Mouse (Mus musculus) heart, adult 2 months (tissue): ENCODE measurements around the gene Sema5a. TPM values are rescaled to one million over a fixed set of nuclear protein-coding genes. Genes with fewer than 3 reads are reported as not detected.
A peak's percentile ranks its signal among the peaks of the same experiment; 100 is the strongest.

Experiments
- DNase-seq, 2 experiments: peaks; one replicate each; pipeline ENCODE4 v3.0.0; 2021
- H3K27ac ChIP-seq: fragments of 200-600 bp; 2 replicates; pipeline ENCODE4 v1.8.1; 2022
- H3K27me3 ChIP-seq: fragments of 200-500 bp; 2 replicates; pipeline ENCODE4 v1.6.1; 2012; ENCODE audit warnings: mild to moderate bottlenecking, low read length, inconsistent platforms, mixed read lengths; ENCODE audit not compliant: control insufficient read depth, insufficient read depth
- H3K36me3 ChIP-seq: fragments of 200-500 bp; 2 replicates; pipeline ENCODE4 v1.6.1; 2012; ENCODE audit warnings: low read length, inconsistent platforms; ENCODE audit not compliant: control insufficient read depth, insufficient read depth
- H3K4me1 ChIP-seq: fragments of 200-500 bp; 2 replicates; pipeline ENCODE4 v1.6.1; 2011; ENCODE audit warnings: low read length; ENCODE audit not compliant: control insufficient read depth, insufficient read depth
- H3K4me3 ChIP-seq: fragments of 200-600 bp; 2 replicates; pipeline ENCODE4 v1.8.1; 2022
- H3K79me2 ChIP-seq: fragments of 200-500 bp; replicated peaks from 2 replicates; pipeline ENCODE4 v1.6.1; 2012; ENCODE audit warnings: mild to moderate bottlenecking, inconsistent platforms, low read length, moderate library complexity, mixed read lengths; ENCODE audit not compliant: control insufficient read depth, insufficient read depth
- H3K9ac ChIP-seq: fragments of 200-500 bp; 2 replicates; pipeline ENCODE4 v1.6.1; 2012; ENCODE audit warnings: low read depth, mild to moderate bottlenecking, control low read depth, inconsistent platforms, low read length, mixed read lengths
- CTCF ChIP-seq: fragments of 200-600 bp; IDR thresholded peaks from 2 replicates; pipeline ENCODE4 v1.8.1; 2022; ENCODE audit warnings: antibody characterized with exemption, mild to moderate bottlenecking, moderate library complexity
- EP300 ChIP-seq: fragments of 200-500 bp; IDR thresholded peaks from 2 replicates; pipeline ENCODE4 v1.6.1; 2011; ENCODE audit warnings: low read depth, low read length, control low read depth; ENCODE audit not compliant: insufficient read depth
- POLR2A ChIP-seq: fragments of 200-500 bp; IDR thresholded peaks from 2 replicates; pipeline ENCODE4 v1.6.1; 2011; ENCODE audit warnings: mild to moderate bottlenecking, low read depth, low read length, control low read depth; ENCODE audit not compliant: insufficient read depth
- WGBS: fragments of 180-500 bp; shearing (Covaris S2); methylation state at CpG from one replicate; pipeline ENCODE4 v1.1.7; 2018; 5-methylcytosine and 5-hydroxymethylcytosine counted together
- intact Hi-C: fragments of 180-260 bp; cut with DNase I; formaldehyde crosslinking; loops from one replicate; pipeline ENCODE4 v1.15.1; 2025
- polyA plus RNA-seq: library from polyadenylated mRNA; depleted of rRNA; stranded (reverse); fragments of >200 nt; gene quantifications from 2 replicates; pipeline ENCODE4 v1.2.3, GENCODE M21; 2012
- total RNA-seq, 2 experiments: library from RNA; stranded (reverse); gene quantifications; 2 replicates each; pipeline ENCODE4 v1.2.3; 2021

The Sema5a gene
- total and polyA plus RNA-seq, 3 experiments = 1.8 to 10.6 (median 7.9) TPM

GRCm38 (mm10) chr15:32416291-32416690, 171.7 kb downstream of the Sema5a start:
- TF ChIP-seq CTCF = no peak
- TF ChIP-seq POLR2A = no peak
- TF ChIP-seq EP300 = no peak
- intact Hi-C loops = no loop called here
- Histone ChIP-seq H3K4me3 (no peak overlapping the region), H3K27ac (no peak overlapping the region), H3K4me1 (no peaks in the 10 kb centered on the region; the same call in 1 of the 2 replicates), H3K9ac (no peak overlapping the region), H3K27me3 (no peaks in the 10 kb centered on the region), H3K79me2 (no peaks in the 10 kb centered on the region), H3K36me3 (no peaks in the 10 kb centered on the region; the same call in 1 of the 2 replicates)
- 97% methylated on average over 2 of the region's 2 CpGs for WGBS
- no peak for DNase-seq

- H3K27ac ChIP-seq = no peak overlapping the region
- 50% methylated on average over 6 of the region's 6 CpGs for WGBS
- H3K27me3 ChIP-seq = no peaks in the 10 kb centered on the region
- intact Hi-C loops = no loop called here
- no peak overlapping the region for H3K9ac ChIP-seq
- H3K79me2 ChIP-seq = no peaks in the 10 kb centered on the region
- H3K36me3 ChIP-seq = no peaks in the 10 kb centered on the region; the same call in 1 of the 2 replicates
- TF ChIP-seq EP300 (no peak), CTCF (no peak), POLR2A (no peak)
- DNase-seq = peak; percentile 28
- no peak overlapping the region for H3K4me3 ChIP-seq
- peaks cover 3% of the 10 kb centered on the region; the same call in 1 of the 2 replicates for H3K4me1 ChIP-seq
Measured at GRCm38 (mm10) chr15:32422631-32423030, 178.0 kb downstream of the Sema5a start.

- no peak for TF ChIP-seq CTCF
- no peak for TF ChIP-seq EP300
- no peak for TF ChIP-seq POLR2A
- DNase-seq = no peak
- 75% methylated on average over 6 of the region's 6 CpGs for WGBS
- Histone ChIP-seq H3K27me3 (no peaks in the 10 kb centered on the region), H3K27ac (no peak overlapping the region), H3K79me2 (no peaks in the 10 kb centered on the region), H3K4me3 (no peak overlapping the region), H3K36me3 (no peaks in the 10 kb centered on the region; the same call in 1 of the 2 replicates), H3K9ac (no peak overlapping the region), H3K4me1 (peaks cover 3% of the 10 kb centered on the region; the same call in 1 of the 2 replicates)
- intact Hi-C loops = no loop called here
Measured at GRCm38 (mm10) chr15:32423061-32423460, 178.5 kb downstream of the Sema5a start.

- no peak for TF ChIP-seq CTCF
- TF ChIP-seq EP300 = no peak
- no peak for TF ChIP-seq POLR2A
- H3K9ac ChIP-seq = no peak overlapping the region
- DNase-seq = no peak
- 88% methylated on average over 7 of the region's 7 CpGs for whole genome bisulfite sequencing
- intact Hi-C loops = no loop called here
- H3K79me2 ChIP-seq = no peaks in the 10 kb centered on the region
- no peaks in the 10 kb centered on the region for H3K36me3 ChIP-seq
- H3K4me1 ChIP-seq = peaks cover 3% of the 10 kb centered on the region; the same call in 1 of the 2 replicates
- H3K4me3 ChIP-seq = no peak overlapping the region
- H3K27me3 ChIP-seq = no peaks in the 10 kb centered on the region
- H3K27ac ChIP-seq = no peak overlapping the region
Measured at GRCm38 (mm10) chr15:32427188-32427924, 182.7 kb downstream of the Sema5a start.

GRCm38 (mm10) chr15:32432927-32433832, 188.6 kb downstream of the Sema5a start:
- no peak for DNase-seq
- peaks cover 1% of the 10 kb centered on the region; the same call in 1 of the 2 replicates for H3K4me1 ChIP-seq
- no peaks in the 10 kb centered on the region for H3K36me3 ChIP-seq
- TF ChIP-seq POLR2A (no peak), CTCF (no peak), EP300 (no peak)
- H3K79me2 ChIP-seq = no peaks in the 10 kb centered on the region
- 42% methylated on average over 13 of the region's 13 CpGs for WGBS
- H3K27ac ChIP-seq = no peak overlapping the region; the same call in 1 of the 2 replicates
- intact Hi-C loops = no loop called here
- H3K27me3 ChIP-seq = no peaks in the 10 kb centered on the region
- H3K4me3 ChIP-seq = no peak overlapping the region
- H3K9ac ChIP-seq = no peak overlapping the region
